Mouse (Mus musculus): Measurements from ENCODE around the gene Polr2h. TPM values are rescaled to one million over a fixed set of nuclear protein-coding genes. Genes with fewer than 3 reads are reported as not detected.

The Polr2h gene
- polyA plus RNA-seq, 1 experiment from 2014 or later = 105 TPM

DNA sequence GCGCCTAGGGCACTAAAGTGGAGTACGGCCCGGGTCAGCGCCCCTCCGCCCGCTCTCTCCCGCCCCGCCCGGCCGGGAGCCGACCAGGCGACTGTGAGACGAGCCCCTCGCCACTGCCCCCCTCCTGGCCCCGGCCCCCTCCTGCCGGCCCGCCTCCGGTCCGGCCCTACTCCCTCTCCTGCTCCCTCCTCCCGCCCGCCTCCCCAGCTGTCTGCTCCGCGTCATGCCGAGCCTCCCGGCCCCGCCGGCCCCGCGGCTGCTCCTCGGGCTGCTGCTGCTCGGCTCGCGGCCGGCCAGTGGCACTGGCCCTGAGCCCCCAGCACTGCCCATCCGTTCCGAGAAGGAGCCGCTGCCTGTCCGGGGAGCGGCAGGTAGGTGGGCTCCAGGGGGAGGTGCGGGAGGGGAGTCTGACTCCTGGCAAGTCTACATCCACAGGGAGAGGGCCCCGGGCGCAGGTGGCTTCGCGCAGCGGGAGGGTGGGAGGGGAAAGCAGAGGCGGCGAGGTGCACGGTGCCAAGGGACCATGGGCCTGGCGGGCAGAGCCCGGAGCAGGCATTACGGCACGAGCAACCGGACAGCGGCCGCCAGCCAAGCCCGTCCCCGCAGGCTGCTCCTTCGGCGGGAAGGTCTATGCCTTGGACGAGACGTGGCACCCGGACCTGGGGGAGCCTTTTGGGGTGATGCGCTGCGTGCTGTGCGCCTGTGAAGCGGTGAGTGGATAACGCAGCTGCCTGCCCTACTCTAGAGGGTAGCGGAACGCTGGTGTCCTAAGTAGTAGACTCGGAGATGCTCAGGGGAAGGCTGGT is 15.7 kb downstream of the Polr2h start, which contains the start of gene Chrd:
Gene Chrd, plus strand, starts transcription at position 203 of the 806 bp plus-strand sequence.
- H3K27ac ChIP-seq = peak within 1 kb of the TSS; percentile 54; the same call in 1 of the 2 replicates
- peak within 1 kb of the TSS; percentile 58 for H3K4me3 ChIP-seq (replicated peaks; ENCODE audit: low read depth, low read length)
- peaks cover 8% of the 10 kb centered on the region; the same call in 1 of the 2 replicates for H3K4me1 ChIP-seq (replicated peaks; ENCODE audit: insufficient read depth, low read length)
- H3K36me3 ChIP-seq (ENCODE audit: insufficient read depth, low read length) = no peaks in the 10 kb centered on the region
- no peaks in the 10 kb centered on the region for H3K9me3 ChIP-seq (replicated peaks; ENCODE audit: low read length)
- TF ChIP-seq CTCF (IDR thresholded peaks at IDR 0.05; ENCODE audit: low read depth) = no peak
- DNase-seq (ENCODE audit: low spot score) (peak; percentile 81), ATAC-seq (replicated peaks; ENCODE audit: low FRiP score, low read depth) (peak; percentile 72)
- peak within 1 kb of the TSS; percentile 62 for H3K9ac ChIP-seq (ENCODE audit: low read depth, low read length)
- WGBS = under 1% methylated on average over 68 of the region's 70 CpGs
- peak within 1 kb of the TSS; percentile 100 for H3K4me2 ChIP-seq (ENCODE audit: low read length)
- peaks cover 3% of the 10 kb centered on the region; the same call in 1 of the 2 replicates for H3K27me3 ChIP-seq (ENCODE audit: insufficient read depth, low read length)

DNA sequence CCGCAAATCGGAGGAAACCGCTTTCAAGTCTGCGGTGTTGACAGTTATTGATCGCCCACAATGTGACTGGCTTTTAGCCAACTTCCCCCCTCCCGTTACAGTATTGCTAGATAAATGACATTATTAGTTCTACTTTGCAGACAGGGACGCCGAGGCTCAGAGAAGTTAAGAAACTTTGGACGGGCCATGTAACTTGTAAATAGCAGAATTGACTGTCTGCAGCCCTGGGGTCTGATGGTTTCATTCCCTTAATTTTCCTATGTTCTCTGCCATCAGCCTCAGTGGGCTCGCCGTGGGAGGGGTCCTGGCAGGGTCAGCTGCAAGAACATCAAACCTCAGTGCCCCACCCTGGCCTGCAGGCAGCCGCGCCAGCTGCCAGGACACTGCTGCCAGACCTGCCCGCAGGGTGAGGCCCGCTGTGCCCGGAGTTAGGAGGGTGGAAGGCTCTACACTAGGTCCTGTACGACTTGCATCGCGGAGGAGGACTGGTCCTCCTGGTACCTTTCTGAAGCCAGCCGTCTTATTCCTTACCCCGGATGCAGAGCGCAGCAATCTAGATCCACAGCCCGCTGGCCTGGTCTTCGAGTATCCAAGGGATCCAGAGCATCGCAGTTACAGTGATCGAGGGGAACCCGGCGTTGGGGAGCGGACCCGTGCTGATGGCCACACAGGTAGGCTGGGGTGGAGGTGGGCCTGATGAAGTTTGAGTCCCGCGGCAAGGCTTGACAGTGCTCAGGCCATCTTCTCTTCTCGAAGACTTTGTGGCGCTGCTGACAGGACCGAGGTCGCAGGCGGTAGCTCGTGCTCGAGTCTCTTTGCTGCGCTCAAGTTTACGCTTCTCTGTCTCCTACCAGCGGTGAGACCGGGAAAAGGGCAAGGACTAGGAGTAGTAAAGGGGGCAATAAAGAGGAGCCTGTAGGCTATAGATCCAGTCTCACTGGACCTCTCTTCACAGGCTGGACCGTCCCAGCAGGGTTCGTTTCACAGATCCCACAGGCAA is 16.6 kb downstream of the Polr2h start, which contains the start of gene Thpo:
Gene Thpo, minus strand, starts transcription at position 781 of the 1,000 bp plus-strand sequence.
- no peak; the same call in 1 of the 2 replicates for TF ChIP-seq CTCF (IDR thresholded peaks at IDR 0.05; ENCODE audit: low read depth)
- 6% methylated on average over 45 of the region's 45 CpGs for WGBS
- H3K36me3 ChIP-seq (ENCODE audit: insufficient read depth, low read length) = no peaks in the 10 kb centered on the region
- peak within 1 kb of the TSS; percentile 58 for H3K4me3 ChIP-seq (replicated peaks; ENCODE audit: low read depth, low read length)
- peaks cover 8% of the 10 kb centered on the region; the same call in 1 of the 2 replicates for H3K4me1 ChIP-seq (replicated peaks; ENCODE audit: insufficient read depth, low read length)
- no peak within 1 kb of the TSS for H3K27ac ChIP-seq
- ATAC-seq (replicated peaks; ENCODE audit: low FRiP score, low read depth) (no peak), DNase-seq (ENCODE audit: low spot score) (peak; percentile 40)
- peak within 1 kb of the TSS; percentile 100 for H3K4me2 ChIP-seq (ENCODE audit: low read length)
- H3K9ac ChIP-seq (ENCODE audit: low read depth, low read length) = peak within 1 kb of the TSS; percentile 62
- no peaks in the 10 kb centered on the region for H3K9me3 ChIP-seq (replicated peaks; ENCODE audit: low read length)
- peaks cover 3% of the 10 kb centered on the region; the same call in 1 of the 2 replicates for H3K27me3 ChIP-seq (ENCODE audit: insufficient read depth, low read length)

DNA sequence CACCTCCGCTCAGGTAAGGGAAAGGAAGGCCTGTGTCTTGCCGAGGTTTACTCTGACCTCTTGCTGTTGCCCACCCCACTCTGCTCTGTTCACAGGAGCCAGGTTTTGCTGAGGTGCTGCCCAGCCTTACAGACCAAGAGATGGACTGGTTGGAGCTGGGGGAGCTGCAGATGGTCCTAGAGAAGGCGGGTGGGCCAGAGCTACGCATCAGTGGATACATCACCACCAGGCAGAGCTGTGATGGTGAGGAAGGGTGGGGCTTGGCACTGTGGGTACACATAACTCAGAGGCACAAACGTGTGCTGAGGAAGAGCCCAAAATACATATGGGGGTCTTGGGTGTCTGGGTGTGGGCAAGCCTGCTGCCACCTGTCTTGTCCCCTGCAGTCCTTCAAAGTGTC is 18.2 kb downstream of the Polr2h start:
- no peak overlapping the region for H3K4me3 ChIP-seq (replicated peaks; ENCODE audit: low read depth, low read length)
- DNase-seq (ENCODE audit: low spot score) = no peak
- H3K9ac ChIP-seq (ENCODE audit: low read depth, low read length) = no peak overlapping the region
- H3K36me3 ChIP-seq (ENCODE audit: insufficient read depth, low read length) = no peaks in the 10 kb centered on the region
- no peak overlapping the region for H3K4me2 ChIP-seq (ENCODE audit: low read length)
- peaks cover 3% of the 10 kb centered on the region; the same call in 1 of the 2 replicates for H3K27me3 ChIP-seq (ENCODE audit: insufficient read depth, low read length)
- no peak overlapping the region for H3K27ac ChIP-seq
- no peaks in the 10 kb centered on the region for H3K9me3 ChIP-seq (replicated peaks; ENCODE audit: low read length)
- no peak for TF ChIP-seq CTCF (IDR thresholded peaks at IDR 0.05; ENCODE audit: low read depth)
- 64% methylated on average over 5 of the region's 5 CpGs for WGBS
- ATAC-seq (replicated peaks; ENCODE audit: low FRiP score, low read depth) = no peak
- H3K4me1 ChIP-seq (replicated peaks; ENCODE audit: insufficient read depth, low read length) = peaks cover 8% of the 10 kb centered on the region; the same call in 1 of the 2 replicates

DNA sequence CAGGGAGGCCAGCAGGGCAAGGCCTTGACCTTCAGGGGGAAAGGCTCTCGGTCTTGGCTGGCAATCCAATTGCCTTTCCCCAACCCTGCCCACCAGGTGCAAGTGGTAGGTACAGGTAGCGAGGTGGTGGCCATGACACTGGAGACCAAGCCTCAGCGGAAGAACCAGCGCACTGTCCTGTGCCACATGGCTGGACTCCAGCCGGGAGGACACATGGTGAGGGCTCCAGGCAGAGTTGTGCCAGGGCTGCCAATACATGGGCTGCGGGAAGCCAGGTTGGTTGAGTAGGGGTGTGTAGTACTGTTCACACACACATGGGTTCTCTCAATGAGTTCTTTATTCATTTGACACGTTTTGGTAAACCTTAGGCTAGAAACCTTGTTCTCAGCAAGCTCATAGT is 18.7 kb downstream of the Polr2h start:
- peaks cover 8% of the 10 kb centered on the region; the same call in 1 of the 2 replicates for H3K4me1 ChIP-seq (replicated peaks; ENCODE audit: insufficient read depth, low read length)
- H3K27ac ChIP-seq = no peak overlapping the region
- ATAC-seq (replicated peaks; ENCODE audit: low FRiP score, low read depth) = no peak
- no peak overlapping the region for H3K9ac ChIP-seq (ENCODE audit: low read depth, low read length)
- peaks cover 3% of the 10 kb centered on the region; the same call in 1 of the 2 replicates for H3K27me3 ChIP-seq (ENCODE audit: insufficient read depth, low read length)
- H3K4me3 ChIP-seq (replicated peaks; ENCODE audit: low read depth, low read length) = no peak overlapping the region
- no peaks in the 10 kb centered on the region for H3K36me3 ChIP-seq (ENCODE audit: insufficient read depth, low read length)
- no peaks in the 10 kb centered on the region for H3K9me3 ChIP-seq (replicated peaks; ENCODE audit: low read length)
- TF ChIP-seq CTCF (IDR thresholded peaks at IDR 0.05; ENCODE audit: low read depth) = no peak
- no peak for DNase-seq (ENCODE audit: low spot score)
- WGBS = 91% methylated on average over 7 of the region's 7 CpGs
- no peak overlapping the region for H3K4me2 ChIP-seq (ENCODE audit: low read length)

DNA sequence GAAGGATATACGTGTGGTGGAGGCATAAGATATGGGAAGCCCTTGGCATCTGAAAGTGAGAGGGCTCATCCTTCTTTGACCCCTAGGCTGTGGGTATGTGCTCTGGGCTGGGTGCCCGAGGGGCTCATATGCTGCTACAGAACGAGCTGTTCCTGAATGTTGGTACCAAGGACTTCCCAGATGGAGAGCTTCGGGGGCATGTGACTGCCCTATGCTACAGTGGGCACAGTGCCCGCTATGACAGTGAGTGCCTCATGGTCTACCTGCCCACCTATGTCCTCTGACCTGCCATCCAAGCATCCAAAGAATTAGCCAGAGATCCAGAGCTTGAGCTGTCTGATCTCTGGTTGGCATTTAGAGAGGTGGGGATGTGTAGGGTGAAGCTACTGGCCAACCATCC is 19.4 kb downstream of the Polr2h start:
- WGBS = 87% methylated on average over 5 of the region's 5 CpGs
- DNase-seq (ENCODE audit: low spot score) = no peak

More for the DNA sequence above, 19.4 kb downstream of the Polr2h start:
- no peak overlapping the region for H3K4me3 ChIP-seq (replicated peaks; ENCODE audit: low read depth, low read length)
- no peaks in the 10 kb centered on the region for H3K9me3 ChIP-seq (replicated peaks; ENCODE audit: low read length)
- peaks cover 8% of the 10 kb centered on the region; the same call in 1 of the 2 replicates for H3K4me1 ChIP-seq (replicated peaks; ENCODE audit: insufficient read depth, low read length)
- no peak overlapping the region for H3K9ac ChIP-seq (ENCODE audit: low read depth, low read length)
- no peaks in the 10 kb centered on the region for H3K36me3 ChIP-seq (ENCODE audit: insufficient read depth, low read length)
- peaks cover 3% of the 10 kb centered on the region; the same call in 1 of the 2 replicates for H3K27me3 ChIP-seq (ENCODE audit: insufficient read depth, low read length)
- H3K4me2 ChIP-seq (ENCODE audit: low read length) = no peak overlapping the region
- ATAC-seq (replicated peaks; ENCODE audit: low FRiP score, low read depth) = no peak
- H3K27ac ChIP-seq = no peak overlapping the region
- TF ChIP-seq CTCF (IDR thresholded peaks at IDR 0.05; ENCODE audit: low read depth) = no peak

All from kidney, postnatal 0 days (tissue).